Mouse (Mus musculus): ENCODE measurements at regions not wholly inside any gene's neighbourhood (a gene's known extent, or its start where the extent isn't known, plus 50 kb on each side); places are given as distances from the start of the nearest gene placed in this dataset.

DNA sequence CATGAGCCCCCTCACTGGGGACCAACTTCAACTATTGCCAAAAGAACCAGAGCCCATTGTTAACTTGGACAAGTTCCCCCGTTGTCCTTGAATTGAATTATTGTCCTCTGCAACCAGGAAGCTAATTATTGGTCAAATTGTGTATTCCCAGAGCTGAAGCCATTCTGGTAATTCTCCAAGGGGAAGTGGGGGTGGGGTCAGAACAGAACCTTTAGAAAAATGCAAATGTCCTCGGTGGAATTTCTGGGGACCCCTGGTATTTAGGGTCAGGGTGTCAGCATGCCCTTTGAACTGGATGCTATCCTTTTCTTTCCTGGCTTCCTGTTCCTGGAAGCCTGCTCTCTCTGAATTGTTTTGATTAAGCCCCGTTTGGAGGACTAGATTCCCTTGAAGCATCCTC is 312.7 kb upstream of the Dynlrb2 start:
- Histone ChIP-seq H3K36me3 (ENCODE audit: control insufficient read depth, insufficient read depth, low read length, poor library complexity, severe bottlenecking) (no peaks in the 10 kb centered on the region), H3K27me3 (ENCODE audit: control insufficient read depth, insufficient read depth, low read length, poor library complexity, severe bottlenecking) (no peaks in the 10 kb centered on the region)
- no peak for DNase-seq (ENCODE audit: low read depth, low spot score)

DNA sequence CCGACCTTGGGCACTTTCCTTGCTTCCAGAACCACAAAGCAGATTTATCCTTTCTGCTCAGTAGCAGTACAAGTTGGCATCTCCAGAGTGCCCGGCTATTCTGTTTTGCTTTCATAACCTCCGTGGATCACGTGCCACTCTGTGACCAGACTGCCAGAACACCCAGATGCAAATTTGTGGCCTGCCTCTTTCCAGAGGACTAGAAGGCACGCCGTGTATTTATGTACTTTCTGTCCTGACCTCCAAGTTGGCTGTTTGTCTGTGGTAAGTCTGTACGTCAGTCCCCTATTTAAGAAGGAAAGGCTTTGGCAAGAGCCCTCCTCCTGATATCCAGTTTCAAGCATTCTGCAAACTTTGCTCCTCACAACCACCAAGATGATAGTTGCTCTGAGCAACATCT is 319.6 kb upstream of the Dynlrb2 start:
- no peaks in the 10 kb centered on the region for H3K27me3 ChIP-seq (ENCODE audit: control insufficient read depth, insufficient read depth, low read length, poor library complexity, severe bottlenecking)
- H3K36me3 ChIP-seq (ENCODE audit: control insufficient read depth, insufficient read depth, low read length, poor library complexity, severe bottlenecking), result no peaks in the 10 kb centered on the region
- DNase-seq (ENCODE audit: low read depth, low spot score), result no peak

DNA sequence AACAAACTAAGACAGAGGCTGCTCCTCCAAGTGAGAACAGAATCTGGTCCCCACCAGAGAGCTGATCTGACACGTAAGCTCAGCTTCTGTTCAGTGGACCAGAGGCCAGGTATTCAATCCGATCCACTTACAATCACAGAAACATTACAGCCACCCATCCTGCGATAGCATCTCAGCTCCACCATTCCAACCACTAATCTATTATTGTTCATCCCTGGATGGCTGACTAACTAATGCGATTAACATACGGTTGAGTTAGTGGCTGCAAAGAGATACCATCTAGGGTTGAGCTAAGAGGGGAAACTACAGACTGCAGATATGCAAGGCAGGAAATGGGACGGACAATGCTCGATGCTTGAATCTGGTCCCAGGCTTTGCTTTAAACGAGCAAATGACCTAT is 320.5 kb upstream of the Dynlrb2 start:
- no peaks in the 10 kb centered on the region for H3K36me3 ChIP-seq (ENCODE audit: control insufficient read depth, insufficient read depth, low read length, poor library complexity, severe bottlenecking)
- no peak for DNase-seq (ENCODE audit: low read depth, low spot score)
- no peaks in the 10 kb centered on the region for H3K27me3 ChIP-seq (ENCODE audit: control insufficient read depth, insufficient read depth, low read length, poor library complexity, severe bottlenecking)

DNA sequence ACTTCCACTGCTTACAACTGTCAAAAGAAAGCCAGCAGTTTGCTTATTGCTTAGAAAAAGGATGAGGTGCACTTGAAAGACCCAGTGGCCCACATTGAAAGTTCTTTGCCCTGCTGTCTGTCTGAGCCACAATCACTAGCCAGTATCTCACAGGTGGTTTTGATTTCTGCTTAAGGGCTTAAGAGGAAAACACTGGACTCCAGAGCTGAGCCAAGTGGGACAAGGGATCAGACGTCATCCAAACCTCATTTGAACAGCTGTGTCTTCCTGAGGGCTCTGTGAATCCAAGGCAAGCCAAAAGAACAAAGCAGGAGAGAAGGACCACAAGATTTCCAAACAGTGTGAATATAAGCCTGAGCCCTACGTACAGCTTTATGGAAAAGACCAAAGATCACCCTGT is 326.8 kb upstream of the Dynlrb2 start:
- Histone ChIP-seq H3K27me3 (ENCODE audit: control insufficient read depth, insufficient read depth, low read length, poor library complexity, severe bottlenecking) (no peaks in the 10 kb centered on the region), H3K36me3 (ENCODE audit: control insufficient read depth, insufficient read depth, low read length, poor library complexity, severe bottlenecking) (no peaks in the 10 kb centered on the region)
- no peak for DNase-seq (ENCODE audit: low read depth, low spot score)

GRCm38 (mm10) chr8:116174891-116175290 is 329.9 kb upstream of the Dynlrb2 start:
- no peaks in the 10 kb centered on the region for H3K36me3 ChIP-seq (ENCODE audit: control insufficient read depth, insufficient read depth, low read length, poor library complexity, severe bottlenecking)
- DNase-seq (ENCODE audit: low read depth, low spot score), result no peak

GRCm38 (mm10) chr8:116173961-116174360 is 330.8 kb upstream of the Dynlrb2 start:
- no peak for DNase-seq (ENCODE audit: low read depth, low spot score)
- no peaks in the 10 kb centered on the region for H3K36me3 ChIP-seq (ENCODE audit: control insufficient read depth, insufficient read depth, low read length, poor library complexity, severe bottlenecking)

More at GRCm38 (mm10) chr8:116174891-116175290, 329.9 kb upstream of the Dynlrb2 start:
- no peaks in the 10 kb centered on the region for H3K27me3 ChIP-seq (ENCODE audit: control insufficient read depth, insufficient read depth, low read length, poor library complexity, severe bottlenecking)

GRCm38 (mm10) chr8:116167874-116168273 is 336.9 kb upstream of the Dynlrb2 start:
- DNase-seq (ENCODE audit: low read depth, low spot score), result no peak
- H3K27me3 ChIP-seq (ENCODE audit: control insufficient read depth, insufficient read depth, low read length, poor library complexity, severe bottlenecking), result no peaks in the 10 kb centered on the region
- no peaks in the 10 kb centered on the region for H3K36me3 ChIP-seq (ENCODE audit: control insufficient read depth, insufficient read depth, low read length, poor library complexity, severe bottlenecking)

More at GRCm38 (mm10) chr8:116173961-116174360, 330.8 kb upstream of the Dynlrb2 start:
- H3K27me3 ChIP-seq (ENCODE audit: control insufficient read depth, insufficient read depth, low read length, poor library complexity, severe bottlenecking), result no peaks in the 10 kb centered on the region

DNA sequence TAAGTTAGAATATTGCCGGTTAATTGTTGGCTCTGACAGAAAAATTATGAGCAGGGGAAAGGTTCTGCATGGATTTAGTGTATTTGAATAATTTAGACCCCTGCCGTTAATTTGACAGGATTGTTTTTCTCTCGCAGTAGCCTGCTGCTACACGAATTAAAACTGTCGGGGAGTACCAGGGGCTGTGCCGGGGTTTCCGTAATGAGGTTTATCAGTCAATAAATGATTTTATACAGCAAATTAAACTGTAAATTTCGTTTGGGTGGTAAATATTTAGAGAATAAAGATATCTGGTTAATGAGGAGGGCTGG is 339.8 kb upstream of the Dynlrb2 start:
- Histone ChIP-seq H3K36me3 (ENCODE audit: control insufficient read depth, insufficient read depth, low read length, poor library complexity, severe bottlenecking) (no peaks in the 10 kb centered on the region), H3K27me3 (ENCODE audit: control insufficient read depth, insufficient read depth, low read length, poor library complexity, severe bottlenecking) (no peaks in the 10 kb centered on the region)
- no peak for DNase-seq (ENCODE audit: low read depth, low spot score)

- Histone ChIP-seq H3K36me3 (ENCODE audit: control insufficient read depth, insufficient read depth, low read length, poor library complexity, severe bottlenecking) (no peaks in the 10 kb centered on the region), H3K27me3 (ENCODE audit: control insufficient read depth, insufficient read depth, low read length, poor library complexity, severe bottlenecking) (no peaks in the 10 kb centered on the region)
- DNase-seq (ENCODE audit: low read depth, low spot score), result no peak
Observed at GRCm38 (mm10) chr8:116164190-116164988, 340.4 kb upstream of the Dynlrb2 start.

- H3K27me3 ChIP-seq (ENCODE audit: control insufficient read depth, insufficient read depth, low read length, poor library complexity, severe bottlenecking), result no peaks in the 10 kb centered on the region
- no peak for DNase-seq (ENCODE audit: low read depth, low spot score)
- no peaks in the 10 kb centered on the region for H3K36me3 ChIP-seq (ENCODE audit: control insufficient read depth, insufficient read depth, low read length, poor library complexity, severe bottlenecking)
Observed at GRCm38 (mm10) chr8:116160932-116161331, 343.8 kb upstream of the Dynlrb2 start.

DNA sequence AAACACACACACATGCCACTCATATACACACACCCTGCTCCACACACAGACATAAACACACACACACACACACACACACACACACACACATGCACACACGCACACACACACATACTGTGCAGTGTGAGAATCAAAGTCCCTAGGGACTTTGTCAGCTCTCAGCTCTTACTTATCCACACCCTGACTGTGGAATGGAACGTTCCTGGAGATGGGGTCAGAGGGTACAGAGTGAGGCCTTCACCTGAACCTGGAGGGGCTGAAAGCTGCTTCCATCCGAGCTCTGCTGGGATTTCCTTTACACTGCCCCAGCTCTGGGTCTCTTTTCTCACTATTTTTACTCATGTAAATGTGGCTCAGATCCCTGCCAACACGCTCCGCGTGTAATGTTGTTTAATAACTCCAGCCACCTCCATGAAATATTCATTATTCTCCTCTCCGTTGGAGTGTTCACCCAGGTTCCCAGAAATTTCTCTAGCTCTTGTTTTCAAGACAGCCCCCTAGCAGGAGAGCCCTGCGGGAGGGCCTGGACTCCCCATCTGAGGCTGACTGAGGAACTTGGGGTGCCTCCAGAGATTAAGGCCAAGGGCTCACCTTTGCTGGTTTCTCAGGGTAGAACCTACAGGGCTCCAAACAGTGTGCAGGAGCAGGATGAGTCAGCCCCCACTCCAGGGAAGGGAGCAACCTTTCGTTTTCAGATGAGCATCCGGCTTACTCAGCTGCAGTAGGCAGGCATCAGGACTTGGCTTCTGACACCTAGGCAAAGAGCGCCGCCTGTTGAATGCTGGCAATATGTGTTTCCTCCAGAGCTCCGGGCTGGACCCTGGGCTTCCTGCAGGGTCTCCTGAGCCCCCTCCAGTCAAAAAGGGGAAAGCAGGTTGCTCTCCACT is 360.8 kb upstream of the Dynlrb2 start:
- no peak for DNase-seq (ENCODE audit: low read depth, low spot score)
- Histone ChIP-seq H3K36me3 (ENCODE audit: control insufficient read depth, insufficient read depth, low read length, poor library complexity, severe bottlenecking) (no peaks in the 10 kb centered on the region), H3K27me3 (ENCODE audit: control insufficient read depth, insufficient read depth, low read length, poor library complexity, severe bottlenecking) (no peaks in the 10 kb centered on the region)

- no peak for DNase-seq (ENCODE audit: low read depth, low spot score)
- H3K36me3 ChIP-seq (ENCODE audit: control insufficient read depth, insufficient read depth, low read length, poor library complexity, severe bottlenecking), result no peaks in the 10 kb centered on the region
- H3K27me3 ChIP-seq (ENCODE audit: control insufficient read depth, insufficient read depth, low read length, poor library complexity, severe bottlenecking), result no peaks in the 10 kb centered on the region
Observed at GRCm38 (mm10) chr8:116141363-116141762, 363.4 kb upstream of the Dynlrb2 start.

DNA sequence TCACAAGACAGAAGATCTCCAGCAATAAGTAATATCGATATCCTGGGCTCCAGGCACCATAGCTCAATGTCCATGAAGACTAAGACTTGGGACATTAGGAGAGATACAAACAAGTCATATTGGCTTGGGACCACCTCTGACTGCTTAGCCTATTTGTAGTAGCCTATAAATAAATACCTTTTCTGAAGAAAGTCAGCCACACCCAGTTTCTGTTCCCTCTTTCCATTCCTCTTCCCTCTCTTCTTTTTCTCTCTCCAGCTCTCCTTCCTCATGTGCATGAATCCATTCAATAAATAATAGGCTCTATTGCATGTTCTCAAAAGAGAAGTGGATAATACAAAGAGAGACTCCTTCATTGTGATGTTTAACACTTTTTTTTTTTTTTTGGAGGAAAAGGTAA is 364.8 kb upstream of the Dynlrb2 start:
- DNase-seq (ENCODE audit: low read depth, low spot score), result no peak
- no peaks in the 10 kb centered on the region for H3K36me3 ChIP-seq (ENCODE audit: control insufficient read depth, insufficient read depth, low read length, poor library complexity, severe bottlenecking)

DNA sequence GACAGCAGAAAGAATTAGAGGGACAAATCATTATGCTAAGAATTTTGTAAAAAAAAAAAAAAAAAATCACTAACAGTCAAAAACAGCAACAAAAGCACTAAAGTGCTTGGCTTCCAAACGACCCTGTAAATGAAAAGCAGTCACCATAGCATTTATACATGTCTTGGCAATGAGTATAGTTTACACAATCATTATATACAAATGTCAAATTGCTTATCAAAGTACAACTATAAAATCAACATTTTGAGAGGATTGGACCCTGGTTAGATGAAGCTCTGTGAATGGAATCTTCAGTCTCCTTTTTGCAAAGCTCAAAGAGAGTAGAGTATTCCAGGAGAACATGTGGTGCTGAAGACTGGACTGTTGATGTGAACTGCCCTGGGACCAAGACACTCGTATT is 367.0 kb upstream of the Dynlrb2 start:
- Histone ChIP-seq H3K27me3 (ENCODE audit: control insufficient read depth, insufficient read depth, low read length, poor library complexity, severe bottlenecking) (no peaks in the 10 kb centered on the region), H3K36me3 (ENCODE audit: control insufficient read depth, insufficient read depth, low read length, poor library complexity, severe bottlenecking) (no peaks in the 10 kb centered on the region)
- DNase-seq (ENCODE audit: low read depth, low spot score), result no peak

More for the DNA sequence above, 364.8 kb upstream of the Dynlrb2 start:
- no peaks in the 10 kb centered on the region for H3K27me3 ChIP-seq (ENCODE audit: control insufficient read depth, insufficient read depth, low read length, poor library complexity, severe bottlenecking)

DNA sequence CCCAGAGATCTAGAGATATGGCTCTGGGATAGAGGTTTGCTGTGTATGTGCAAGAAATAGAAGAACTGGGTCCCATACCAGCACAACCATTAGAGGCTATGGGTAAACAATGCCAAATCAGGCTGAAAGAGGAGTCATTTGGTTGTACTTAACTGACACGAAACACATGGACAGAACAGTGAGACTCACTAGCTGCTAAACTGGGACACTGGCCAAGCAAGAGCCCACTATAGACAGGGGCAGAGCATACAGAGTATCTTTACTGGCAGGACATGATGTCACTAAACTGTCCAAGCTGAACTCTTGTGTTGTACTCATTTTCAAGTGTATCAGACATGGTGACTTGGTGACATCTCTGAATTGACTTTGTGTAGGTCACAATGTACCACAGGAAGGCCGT is 371.3 kb upstream of the Dynlrb2 start:
- no peaks in the 10 kb centered on the region for H3K36me3 ChIP-seq (ENCODE audit: control insufficient read depth, insufficient read depth, low read length, poor library complexity, severe bottlenecking)

More for the DNA sequence above, 371.3 kb upstream of the Dynlrb2 start:
- no peak for DNase-seq (ENCODE audit: low read depth, low spot score)
- no peaks in the 10 kb centered on the region for H3K27me3 ChIP-seq (ENCODE audit: control insufficient read depth, insufficient read depth, low read length, poor library complexity, severe bottlenecking)
